Mouse (Mus musculus): ENCODE results near the gene Sp6. TPM values are rescaled to one million over a fixed set of nuclear protein-coding genes. Genes with fewer than 3 reads are reported as not detected.

Sp6 gene
- polyA plus RNA-seq, 1 experiment from 2014 or later, result 1.6 TPM

Other genes starting within 250 kb of the Sp6 start
- 28.0 and 30.4 TPM in 2 replicates for gene Snx11, start 235.8 kb upstream of the Sp6 start, polyA plus RNA-seq (2016; fragmentation: Nextera tagmentation; extraction: Ambion mirVana)
- 158 and 198 TPM in 2 replicates for gene Cbx1, start 224.3 kb upstream of the Sp6 start, polyA plus RNA-seq (2016; fragmentation: Nextera tagmentation; extraction: Ambion mirVana)
- 65.7 and 71.8 TPM in 2 replicates for gene Nfe2l1, start 183.4 kb upstream of the Sp6 start, polyA plus RNA-seq (2016; fragmentation: Nextera tagmentation; extraction: Ambion mirVana)
- gene Copz2, start 163.5 kb upstream of the Sp6 start, polyA plus RNA-seq (2016; fragmentation: Nextera tagmentation; extraction: Ambion mirVana), result 42.9 and 44.2 TPM in 2 replicates
- gene Cdk5rap3, start 96.9 kb upstream of the Sp6 start, polyA plus RNA-seq (2016; fragmentation: Nextera tagmentation; extraction: Ambion mirVana), result 112 and 124 TPM in 2 replicates
- 0.37 and 0.75 TPM in 2 replicates for gene Prr15l, start 85.3 kb upstream of the Sp6 start, polyA plus RNA-seq (2016; fragmentation: Nextera tagmentation; extraction: Ambion mirVana)
- gene Pnpo, start 69.4 kb upstream of the Sp6 start, polyA plus RNA-seq (2016; fragmentation: Nextera tagmentation; extraction: Ambion mirVana), result 31.4 and 36.4 TPM in 2 replicates
- 29.5 and 31.4 TPM in 2 replicates for gene Sp2, start 30.4 kb upstream of the Sp6 start, polyA plus RNA-seq (2016; fragmentation: Nextera tagmentation; extraction: Ambion mirVana)
- 38.3 and 39.4 TPM in 2 replicates for gene Scrn2, start 16.5 kb downstream of the Sp6 start, polyA plus RNA-seq (2016; fragmentation: Nextera tagmentation; extraction: Ambion mirVana)
- 3.5 and 6.8 TPM in 2 replicates for gene Lrrc46, start 28.0 kb downstream of the Sp6 start, polyA plus RNA-seq (2016; fragmentation: Nextera tagmentation; extraction: Ambion mirVana)
- gene Mrpl10, start 28.2 kb downstream of the Sp6 start, polyA plus RNA-seq (2016; fragmentation: Nextera tagmentation; extraction: Ambion mirVana), result 78.9 and 80.7 TPM in 2 replicates
- gene Osbpl7, start 37.2 kb downstream of the Sp6 start, polyA plus RNA-seq (2016; fragmentation: Nextera tagmentation; extraction: Ambion mirVana), result 9.4 and 10.7 TPM in 2 replicates
- gene Tbx21, start 101.9 kb downstream of the Sp6 start, polyA plus RNA-seq (2016; fragmentation: Nextera tagmentation; extraction: Ambion mirVana), result 0.29 TPM in 2 replicates
- 3.6 and 6.4 TPM in 2 replicates for gene Tbkbp1, start 138.1 kb downstream of the Sp6 start, polyA plus RNA-seq (2016; fragmentation: Nextera tagmentation; extraction: Ambion mirVana)
- 62.5 and 88.4 TPM in 2 replicates for gene Kpnb1, start 174.5 kb downstream of the Sp6 start, polyA plus RNA-seq (2016; fragmentation: Nextera tagmentation; extraction: Ambion mirVana)